Mouse (Mus musculus): ENCODE measurements at regions not wholly inside any gene's neighbourhood (a gene's known extent, or its start where the extent isn't known, plus 50 kb on each side); places are given as distances from the start of the nearest gene placed in this dataset.
A peak's percentile ranks its signal among the peaks of the same experiment; 100 is the strongest.

DNA sequence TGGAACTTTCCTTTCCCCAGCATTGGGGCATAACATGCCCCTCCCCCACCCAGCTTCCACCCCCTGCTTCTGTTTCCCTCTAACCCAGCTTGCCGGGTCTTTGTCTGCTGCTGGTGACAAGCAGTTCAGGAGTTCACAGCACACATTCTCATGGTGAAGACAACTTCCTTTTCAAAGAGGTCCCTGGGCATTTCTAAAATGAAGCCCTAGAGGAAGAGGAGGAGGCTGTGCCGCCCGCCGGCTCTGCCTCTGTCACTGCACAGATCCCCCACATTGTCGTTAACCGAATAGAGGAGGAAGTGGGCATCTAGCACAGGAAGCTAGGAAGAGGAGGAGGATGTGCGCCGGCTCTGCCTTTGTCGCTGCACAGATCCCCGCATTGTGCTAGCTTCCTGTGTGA lies 201.4 kb downstream of the Enc1 start:
- Histone ChIP-seq H3K4me1 (peaks cover 32% of the 10 kb centered on the region), H3K36me3 (replicated peaks) (no peaks in the 10 kb centered on the region), H3K4me2 (peak overlapping the region; percentile 14; the same call in 1 of the 2 replicates), H3K9me3 (no peaks in the 10 kb centered on the region), H3K4me3 (no peak overlapping the region), H3K27me3 (replicated peaks) (no peaks in the 10 kb centered on the region), H3K27ac (peak overlapping the region; percentile 39; the same call in 1 of the 2 replicates), H3K9ac (0 out of 2 replicates have a peak overlapping the region, but pooled peaks have one; percentile 4)
- 23% methylated on average over 10 of the region's 10 CpGs for WGBS
- 0 out of 2 replicates have a peak, but pooled peaks have one; percentile 15 for ATAC-seq (replicated peaks)

DNA sequence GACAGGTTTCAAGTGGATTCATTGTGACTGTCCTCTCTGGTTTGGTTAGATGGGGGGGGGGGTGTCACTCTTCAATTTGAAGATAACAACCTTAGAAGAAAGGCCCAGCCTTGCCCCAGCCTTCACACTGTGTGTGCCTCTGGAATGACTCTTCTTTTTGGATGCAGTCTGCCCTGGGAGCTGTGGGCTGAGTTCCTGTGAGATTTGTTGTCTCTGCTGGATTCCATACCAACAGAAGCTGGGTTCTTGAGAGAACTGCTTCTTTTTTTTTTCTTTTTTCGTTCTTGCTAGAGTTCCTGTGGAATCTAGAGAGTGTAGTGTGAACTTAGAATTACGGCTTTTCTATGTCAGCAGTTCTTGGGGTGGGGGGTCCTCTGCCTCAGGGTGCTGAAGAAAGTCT lies 200.9 kb downstream of the Enc1 start:
- Histone ChIP-seq H3K4me1 (peaks cover 37% of the 10 kb centered on the region), H3K4me3 (no peak overlapping the region), H3K9me3 (no peaks in the 10 kb centered on the region), H3K27me3 (replicated peaks) (no peaks in the 10 kb centered on the region), H3K27ac (0 out of 2 replicates have a peak overlapping the region, but pooled peaks have one; percentile 39), H3K36me3 (replicated peaks) (no peaks in the 10 kb centered on the region), H3K9ac (no peak overlapping the region), H3K4me2 (no peak overlapping the region)
- ATAC-seq (replicated peaks): no peak
- WGBS: 47% methylated on average over 2 of the region's 2 CpGs

DNA sequence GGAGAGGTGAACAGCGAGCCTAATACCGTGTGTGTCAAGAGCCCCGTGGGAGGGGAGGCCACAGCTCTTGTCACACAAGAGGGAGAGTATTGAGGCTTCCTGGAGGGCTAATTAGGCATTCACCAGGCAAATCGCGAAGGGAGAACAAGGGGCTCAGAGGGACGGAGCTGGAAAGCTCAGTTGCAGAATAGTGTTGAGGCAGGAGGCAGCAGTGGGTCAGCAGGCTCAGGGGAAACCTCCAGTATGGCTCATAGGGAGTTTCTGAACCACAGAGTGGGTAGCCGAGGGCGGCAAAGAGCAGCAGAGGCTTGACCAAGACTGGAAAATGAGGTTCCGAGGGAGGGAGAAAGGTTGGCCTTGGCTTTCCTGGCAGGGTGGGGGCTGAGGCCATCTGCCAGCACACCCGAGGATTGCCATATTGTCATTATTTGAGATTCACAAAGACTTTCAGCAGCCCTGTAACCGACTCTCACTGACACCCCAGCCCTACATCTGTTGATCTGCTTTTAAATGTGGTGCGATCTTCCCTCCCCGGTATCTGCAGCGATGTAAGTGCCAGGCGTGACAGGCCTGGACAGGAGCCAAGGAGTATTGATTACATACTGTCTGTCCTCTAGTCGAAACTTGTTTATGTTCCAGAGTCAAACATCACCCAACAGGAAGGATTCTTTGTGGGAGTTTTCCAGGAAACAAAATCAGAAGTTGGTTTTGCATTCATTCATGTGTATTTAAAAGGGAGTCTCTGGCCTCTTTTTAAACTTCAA lies 198.5 kb downstream of the Enc1 start:
- Histone ChIP-seq H3K9me3 (no peaks in the 10 kb centered on the region), H3K4me3 (no peak overlapping the region), H3K4me2 (peak overlapping the region; percentile 35), H3K9ac (peak overlapping the region; percentile 2; the same call in 1 of the 2 replicates), H3K27ac (peak overlapping the region; percentile 56), H3K27me3 (replicated peaks) (no peaks in the 10 kb centered on the region), H3K4me1 (peaks cover 60% of the 10 kb centered on the region), H3K36me3 (replicated peaks) (no peaks in the 10 kb centered on the region)
- ATAC-seq (replicated peaks): peak; percentile 26; the same call in 1 of the 2 replicates
- 7% methylated on average over 16 of the region's 16 CpGs for WGBS

DNA sequence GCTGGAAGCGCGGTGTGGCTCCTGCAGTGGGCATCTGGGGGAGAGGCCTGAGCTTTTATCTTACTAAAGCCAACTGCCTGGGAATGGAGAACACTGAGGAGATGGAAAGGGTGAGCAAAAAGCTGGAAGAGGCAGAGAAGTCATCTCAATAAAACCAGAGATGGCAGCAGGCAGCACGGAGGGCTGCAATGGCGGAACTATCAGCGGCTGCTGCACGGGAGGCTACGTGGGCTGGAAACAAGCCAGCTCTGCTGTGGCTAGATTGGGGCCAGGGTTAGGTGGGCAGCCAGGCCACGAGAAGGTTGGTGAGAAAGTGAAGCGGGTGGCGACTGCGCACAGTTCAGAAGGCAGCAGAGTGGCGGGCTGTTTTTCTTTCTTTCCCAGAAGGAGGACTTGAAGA lies 197.8 kb downstream of the Enc1 start:
- Histone ChIP-seq H3K4me1 (peaks cover 64% of the 10 kb centered on the region), H3K9me3 (no peaks in the 10 kb centered on the region), H3K4me2 (peak overlapping the region; percentile 35), H3K9ac (peak overlapping the region; percentile 2; the same call in 1 of the 2 replicates), H3K27ac (peak overlapping the region; percentile 56), H3K36me3 (replicated peaks) (no peaks in the 10 kb centered on the region), H3K4me3 (no peak overlapping the region), H3K27me3 (replicated peaks) (no peaks in the 10 kb centered on the region)
- WGBS: 30% methylated on average over 12 of the region's 12 CpGs
- ATAC-seq (replicated peaks): no peak

DNA sequence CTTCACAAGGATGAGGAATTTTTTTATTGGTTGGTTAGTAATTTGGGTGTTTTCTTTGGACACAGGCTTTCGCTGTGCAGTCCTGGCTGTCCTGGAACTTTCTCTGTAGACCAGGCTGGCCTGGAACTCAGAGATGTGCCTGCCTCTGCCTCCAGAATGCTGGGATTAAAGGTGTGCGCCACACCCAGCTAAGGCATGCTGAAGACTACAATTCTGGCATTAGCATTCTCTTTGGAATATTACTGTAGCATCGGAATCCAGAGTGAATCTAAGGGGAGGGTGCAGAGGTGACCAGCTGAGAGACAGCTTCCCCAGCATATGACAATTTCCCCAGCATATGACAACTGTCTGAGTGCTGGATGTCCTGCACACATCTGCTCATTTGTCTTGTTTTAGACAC lies 197.4 kb downstream of the Enc1 start:
- H3K4me1 ChIP-seq: peaks cover 64% of the 10 kb centered on the region
- H3K9ac ChIP-seq: no peak overlapping the region
- ATAC-seq (replicated peaks): no peak
- H3K27me3 ChIP-seq (replicated peaks): no peaks in the 10 kb centered on the region
- WGBS: 92% methylated on average over 3 of the region's 3 CpGs
- no peak overlapping the region for H3K4me2 ChIP-seq
- no peak overlapping the region for H3K4me3 ChIP-seq
- H3K9me3 ChIP-seq: no peaks in the 10 kb centered on the region
- peak overlapping the region; percentile 56; the same call in 1 of the 2 replicates for H3K27ac ChIP-seq
- no peaks in the 10 kb centered on the region for H3K36me3 ChIP-seq (replicated peaks)

DNA sequence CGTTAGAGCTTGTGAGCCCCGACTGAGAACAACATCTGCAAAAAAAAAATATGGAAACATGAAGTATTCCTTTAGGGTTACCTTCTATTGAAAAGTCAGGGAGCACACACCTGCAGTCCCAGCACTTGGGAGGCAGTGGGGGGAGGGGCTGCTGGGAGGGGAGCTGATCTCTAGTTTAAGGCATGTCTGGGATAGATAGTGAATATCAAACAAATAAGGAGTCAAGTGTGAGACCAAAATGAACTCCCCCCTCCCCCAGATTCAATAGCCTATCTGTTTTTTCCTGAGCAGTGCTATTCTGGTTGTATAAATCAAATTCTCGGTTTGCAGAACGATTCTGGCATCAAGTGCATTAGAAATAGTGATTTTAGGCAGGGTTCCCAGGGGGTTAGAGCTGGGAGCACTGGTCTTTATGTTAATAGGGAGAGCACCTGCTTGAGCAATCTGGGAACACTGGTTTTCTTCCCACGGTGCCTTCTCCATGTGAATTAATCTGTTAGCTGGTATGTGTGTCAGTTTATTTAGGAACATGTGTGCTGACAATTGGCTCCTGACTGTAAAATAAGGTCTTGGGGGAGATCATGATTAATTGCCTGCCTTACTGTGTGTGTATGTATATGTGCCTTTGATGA lies 195.9 kb downstream of the Enc1 start:
- Histone ChIP-seq H3K27ac (peak overlapping the region; percentile 71), H3K4me3 (peak overlapping the region; percentile 33)

DNA sequence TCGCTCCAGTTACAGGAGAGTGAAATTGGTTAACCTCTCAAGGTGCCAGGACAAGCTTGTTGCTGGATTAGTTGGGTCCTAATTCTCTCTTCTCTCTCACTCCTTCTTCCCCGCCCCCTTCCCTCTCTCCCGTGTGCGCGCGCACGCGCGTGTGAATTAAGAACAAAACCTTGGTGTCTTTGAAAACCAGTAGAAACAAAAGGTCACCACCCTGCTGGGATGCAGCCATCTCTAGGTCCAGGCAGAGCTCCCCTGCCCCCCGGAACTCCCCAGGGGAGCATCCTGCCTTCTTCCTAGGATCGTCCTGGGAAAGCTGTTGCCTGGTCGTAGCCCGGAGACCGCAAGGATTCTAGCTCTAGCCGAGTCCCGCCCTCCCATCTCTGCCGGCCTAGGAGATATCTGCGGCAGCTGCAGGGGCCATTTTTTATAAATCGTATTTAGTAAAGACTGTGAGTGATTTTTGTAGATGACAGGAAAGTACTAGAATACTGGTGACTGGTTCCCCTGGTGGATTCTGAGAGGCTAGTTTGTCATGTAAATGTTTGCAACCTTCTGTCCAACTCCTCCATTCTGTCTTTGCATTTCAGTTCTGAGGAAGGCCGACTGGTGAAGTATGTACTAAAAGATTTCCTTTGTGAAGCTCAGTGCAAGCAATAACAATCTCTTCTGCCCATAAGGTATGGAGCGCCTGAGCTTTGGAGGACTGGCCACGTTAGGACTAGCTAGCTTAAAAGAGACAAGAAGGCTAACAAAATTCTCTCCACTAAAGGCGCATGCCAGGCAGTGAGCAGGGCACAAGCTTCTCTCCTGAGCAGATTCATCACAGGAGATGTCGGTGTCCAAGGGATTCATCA lies 195.2 kb downstream of the Enc1 start:
- Histone ChIP-seq H3K36me3 (replicated peaks) (no peaks in the 10 kb centered on the region), H3K4me3 (peak overlapping the region; percentile 33), H3K4me2 (peak overlapping the region; percentile 58), H3K4me1 (peaks cover 52% of the 10 kb centered on the region), H3K9ac (peak overlapping the region; percentile 39; the same call in 1 of the 2 replicates), H3K27me3 (replicated peaks) (no peaks in the 10 kb centered on the region), H3K9me3 (no peaks in the 10 kb centered on the region), H3K27ac (peak overlapping the region; percentile 71)
- ATAC-seq (replicated peaks): peak; percentile 37
- WGBS: 3% methylated on average over 24 of the region's 24 CpGs

More for the DNA sequence above, 195.9 kb downstream of the Enc1 start:
- H3K4me2 ChIP-seq: peak overlapping the region; percentile 58
- H3K4me1 ChIP-seq: peaks cover 53% of the 10 kb centered on the region
- peak overlapping the region; percentile 39; the same call in 1 of the 2 replicates for H3K9ac ChIP-seq
- 8% methylated on average over 5 of the region's 5 CpGs for whole genome bisulfite sequencing
- no peaks in the 10 kb centered on the region for H3K27me3 ChIP-seq (replicated peaks)
- H3K9me3 ChIP-seq: no peaks in the 10 kb centered on the region
- no peaks in the 10 kb centered on the region for H3K36me3 ChIP-seq (replicated peaks)
- no peak; the same call in 1 of the 2 replicates for ATAC-seq (replicated peaks)

DNA sequence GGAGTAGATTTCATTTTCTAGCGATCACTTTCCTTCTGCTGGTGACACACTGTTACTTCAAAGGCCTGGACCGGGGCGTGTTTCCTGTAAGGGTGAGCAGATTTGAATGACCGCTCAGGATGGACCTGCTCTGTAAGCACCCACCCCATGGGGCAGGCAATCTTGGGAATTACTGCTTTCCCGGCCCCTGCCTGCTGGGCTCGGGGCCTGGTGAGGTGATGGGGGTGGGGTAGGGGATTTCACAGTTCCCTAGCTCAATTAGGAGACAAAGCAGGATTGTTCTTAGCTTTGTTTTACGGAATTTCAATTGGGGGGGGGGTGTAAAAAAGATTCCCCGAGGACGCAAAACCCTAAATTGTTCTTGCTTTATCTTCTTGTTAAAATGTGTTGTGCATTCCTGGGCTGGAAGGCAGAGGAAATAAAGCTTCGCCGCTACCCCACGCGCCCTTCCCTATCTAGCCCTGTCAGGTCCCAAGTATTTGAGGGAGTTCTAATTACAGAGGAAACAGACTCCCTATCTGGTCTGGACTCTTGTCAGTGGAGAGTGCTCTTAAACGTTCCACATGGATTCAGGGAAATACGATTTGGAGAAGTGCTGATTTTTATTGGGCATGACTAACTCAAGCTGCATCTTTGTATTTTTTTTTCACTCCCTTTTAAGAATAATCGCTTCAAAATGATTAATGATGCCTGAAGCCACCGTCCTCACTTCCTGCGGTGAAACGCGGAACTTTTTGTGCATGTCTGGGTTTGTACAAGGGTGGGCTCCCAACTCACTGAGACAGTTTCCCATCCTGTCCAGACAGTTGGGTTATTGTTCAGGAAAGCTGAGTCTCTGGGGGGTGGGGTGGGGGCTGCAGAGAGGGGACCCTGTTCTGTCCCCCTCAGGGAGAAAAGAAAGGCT lies 194.3 kb downstream of the Enc1 start:
- H3K4me2 ChIP-seq: peak overlapping the region; percentile 58
- H3K9me3 ChIP-seq: no peaks in the 10 kb centered on the region
- H3K9ac ChIP-seq: peak overlapping the region; percentile 39; the same call in 1 of the 2 replicates
- H3K27me3 ChIP-seq (replicated peaks): no peaks in the 10 kb centered on the region
- no peaks in the 10 kb centered on the region for H3K36me3 ChIP-seq (replicated peaks)
- peaks cover 52% of the 10 kb centered on the region for H3K4me1 ChIP-seq
- WGBS: 2% methylated on average over 20 of the region's 20 CpGs
- ATAC-seq (replicated peaks): peak; percentile 55
- peak overlapping the region; percentile 71 for H3K27ac ChIP-seq
- peak overlapping the region; percentile 33 for H3K4me3 ChIP-seq

DNA sequence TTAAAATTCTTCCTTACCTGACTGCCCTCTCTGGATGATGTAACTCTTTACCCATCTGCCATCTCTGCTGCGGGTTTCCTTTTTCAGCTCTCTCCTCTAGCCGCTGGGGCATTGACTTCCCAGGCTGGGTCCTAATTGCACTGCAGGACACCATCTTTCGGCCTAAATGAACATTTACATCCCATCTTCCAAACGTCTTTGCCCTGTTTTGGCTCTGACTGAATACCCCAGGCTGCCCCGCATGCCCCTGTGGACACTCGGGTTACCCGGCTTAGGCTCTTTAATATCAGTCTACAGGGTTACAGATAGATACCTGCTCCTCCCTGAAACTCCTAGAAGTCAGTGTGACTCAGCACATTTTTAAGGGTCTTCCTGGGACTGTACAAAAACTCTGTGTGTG lies 193.3 kb downstream of the Enc1 start:
- WGBS: 49% methylated on average over 7 of the region's 7 CpGs
- H3K9me3 ChIP-seq: no peaks in the 10 kb centered on the region
- H3K4me2 ChIP-seq: no peak overlapping the region
- H3K27ac ChIP-seq: no peak overlapping the region
- peaks cover 43% of the 10 kb centered on the region for H3K4me1 ChIP-seq
- no peak overlapping the region for H3K9ac ChIP-seq
- no peaks in the 10 kb centered on the region for H3K36me3 ChIP-seq (replicated peaks)
- no peak for ATAC-seq (replicated peaks)
- H3K4me3 ChIP-seq: no peak overlapping the region
- no peaks in the 10 kb centered on the region for H3K27me3 ChIP-seq (replicated peaks)

DNA sequence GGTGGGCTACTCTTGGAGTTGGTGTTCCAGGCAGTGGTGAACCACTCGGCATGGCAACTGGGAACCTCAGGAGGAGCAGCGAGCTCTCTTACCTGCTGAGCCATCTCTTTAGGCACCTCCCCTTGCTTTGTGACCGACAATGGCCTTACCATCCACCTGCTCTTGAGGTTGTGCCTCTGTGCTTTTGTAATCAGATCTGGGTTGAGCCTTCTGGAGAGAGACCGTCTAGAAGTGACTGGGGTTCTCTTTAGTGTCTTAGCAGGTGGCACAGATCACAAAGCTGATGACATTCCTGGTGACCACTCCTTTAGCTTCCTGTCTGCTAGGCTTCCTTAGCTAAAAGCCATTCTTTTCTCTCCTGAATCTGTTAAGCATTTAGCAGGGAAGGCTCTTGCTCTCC lies 191.7 kb downstream of the Enc1 start:
- WGBS: 45% methylated on average over 4 of the region's 4 CpGs
- ATAC-seq (replicated peaks): no peak
- Histone ChIP-seq H3K27me3 (replicated peaks) (no peaks in the 10 kb centered on the region), H3K4me1 (peaks cover 34% of the 10 kb centered on the region), H3K9me3 (no peaks in the 10 kb centered on the region), H3K36me3 (replicated peaks) (no peaks in the 10 kb centered on the region), H3K9ac (no peak overlapping the region), H3K27ac (no peak overlapping the region), H3K4me3 (no peak overlapping the region), H3K4me2 (no peak overlapping the region)

DNA sequence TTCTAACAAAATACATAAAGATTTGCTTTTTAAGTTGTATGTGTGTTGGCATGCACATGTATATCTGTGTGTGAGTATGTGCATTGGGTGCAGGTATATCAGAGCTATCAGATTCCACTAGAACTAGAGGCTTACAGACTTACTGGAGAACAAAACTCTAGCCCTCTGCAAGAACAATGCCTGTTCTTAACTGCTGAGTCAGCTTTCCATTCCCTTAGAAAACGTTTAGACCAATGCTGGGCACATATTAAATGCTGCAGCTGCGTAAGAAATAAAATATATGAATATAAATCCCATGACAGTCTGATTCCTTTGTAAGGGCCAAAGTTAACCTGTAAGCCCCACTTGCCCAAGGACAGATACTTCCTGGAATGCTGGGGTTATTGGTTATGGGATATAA lies 190.0 kb downstream of the Enc1 start:
- no peaks in the 10 kb centered on the region for H3K9me3 ChIP-seq
- no peak overlapping the region for H3K4me2 ChIP-seq
- no peaks in the 10 kb centered on the region for H3K27me3 ChIP-seq (replicated peaks)
- no peak overlapping the region for H3K4me3 ChIP-seq
- peaks cover 18% of the 10 kb centered on the region for H3K4me1 ChIP-seq
- no peak overlapping the region for H3K27ac ChIP-seq
- no peak for ATAC-seq (replicated peaks)
- 52% methylated on average over 2 of the region's 2 CpGs for WGBS
- no peak overlapping the region for H3K9ac ChIP-seq
- H3K36me3 ChIP-seq (replicated peaks): no peaks in the 10 kb centered on the region
